Mouse (Mus musculus): ENCODE measurements around the gene Rpl23a.

DNA sequence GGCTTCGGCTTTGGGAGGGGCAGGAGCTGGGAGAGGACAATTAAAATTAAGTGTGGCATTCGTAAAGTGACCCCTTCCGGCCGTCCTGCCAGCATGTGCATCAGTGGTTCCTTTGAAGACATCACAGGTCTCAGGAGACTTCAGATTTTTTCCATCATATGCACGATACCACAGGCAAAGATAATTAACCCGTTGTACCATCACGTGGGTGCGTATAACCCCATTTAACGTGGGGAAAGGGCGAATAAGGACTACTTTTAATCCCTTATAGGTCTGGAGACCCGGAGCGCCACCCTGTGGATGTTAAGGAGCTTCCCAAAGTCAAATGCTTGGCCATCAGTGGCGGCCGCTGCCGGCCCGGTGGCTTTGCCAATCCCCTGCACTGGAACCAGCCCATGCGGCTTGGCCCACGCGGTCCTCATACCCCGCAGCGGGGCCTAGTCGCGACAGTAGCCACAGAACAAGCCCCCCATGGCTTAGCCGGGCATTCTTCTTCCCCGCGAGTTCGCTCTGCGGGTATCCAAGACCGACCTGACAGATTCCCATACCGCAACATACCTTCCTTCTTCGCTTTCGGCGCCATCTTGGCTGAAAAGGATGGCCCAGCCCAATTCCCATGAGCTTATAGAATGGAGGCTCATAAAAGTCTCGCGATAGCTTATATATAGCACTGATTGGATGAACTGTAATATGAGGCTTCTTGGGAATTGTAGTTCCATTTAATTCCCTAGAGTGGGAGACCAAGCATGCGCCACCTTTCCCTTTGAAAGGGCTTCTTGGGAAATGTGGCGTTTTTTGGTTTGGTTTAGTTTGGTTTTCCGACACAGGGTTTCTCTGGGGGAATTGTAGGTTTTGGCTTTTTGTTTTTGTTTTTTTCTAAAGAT, at the start of gene Rpl23a:
- TF ChIP-seq POLR2A (IDR thresholded peaks at IDR 0.05; ENCODE audit: control insufficient read depth, low read depth, low read length) (peak; percentile 74), CTCF (IDR thresholded peaks at IDR 0.05; ENCODE audit: control insufficient read depth, insufficient read depth, insufficient replicate concordance, low read depth, low read length) (no peak)
